Mouse (Mus musculus): ENCODE measurements around the gene Plekhs1.

GRCm38 (mm10) chr19:56477832-56478231 lies 16.4 kb downstream of the Plekhs1 start:
- no peak for TF ChIP-seq CTCF (IDR thresholded peaks at IDR 0.05; ENCODE audit: low read depth, low read length)
- TF ChIP-seq POLR2A (IDR thresholded peaks at IDR 0.05; ENCODE audit: insufficient read depth, low read length), result no peak
